Mouse (Mus musculus) E14TG2a.4 (cell line): ENCODE results near the gene Sipa1l1.

Source experiments
- H3K27me3 ChIP-seq: 2 replicates; pipeline ENCODE4 v1.6.1; 2014; ENCODE audit warnings: low read length, control low read depth; ENCODE audit not compliant: insufficient read depth
- H3K36me3 ChIP-seq: 2 replicates; pipeline ENCODE4 v1.6.1; 2014; ENCODE audit warnings: low read length, control low read depth; ENCODE audit not compliant: insufficient read depth
- H3K4me1 ChIP-seq: replicated peaks from 2 replicates; pipeline ENCODE4 v1.6.1; 2014; ENCODE audit warnings: low read depth, low read length, control low read depth
- H3K4me3 ChIP-seq: replicated peaks from 2 replicates; pipeline ENCODE4 v1.5.1; 2014; ENCODE audit warnings: mild to moderate bottlenecking, low read length
- H3K9me3 ChIP-seq: 2 replicates; pipeline ENCODE4 v1.6.1; 2014; ENCODE audit warnings: low read length, control low read depth
- CTCF ChIP-seq: conservative IDR thresholded peaks from 2 replicates; pipeline ENCODE4 v1.5.1; 2014; ENCODE audit warnings: low read length
- NANOG ChIP-seq: IDR thresholded peaks from 2 replicates; pipeline ENCODE4 v1.6.1; 2014; ENCODE audit warnings: borderline replicate concordance, low read length, mixed read lengths
- POU5F1 ChIP-seq: IDR thresholded peaks from 2 replicates; pipeline ENCODE4 v1.6.1; 2014; ENCODE audit warnings: low read length, borderline replicate concordance

Sipa1l1 gene

GRCm38 (mm10) chr12:82293545-82294247 is 124.6 kb downstream of the Sipa1l1 start:
- TF ChIP-seq NANOG (no peak), POU5F1 (no peak), CTCF (no peak)
- Histone ChIP-seq H3K27me3 (no peaks in the 10 kb centered on the region), H3K4me3 (no peak overlapping the region), H3K36me3 (no peaks in the 10 kb centered on the region), H3K9me3 (no peaks in the 10 kb centered on the region), H3K4me1 (0 out of 2 replicates have a peak, but pooled peaks cover 2% of the 10 kb centered on the region)

- no peaks in the 10 kb centered on the region for H3K36me3 ChIP-seq
- TF ChIP-seq NANOG: no peak
- TF ChIP-seq POU5F1: no peak
- TF ChIP-seq CTCF: no peak
- H3K27me3 ChIP-seq: no peaks in the 10 kb centered on the region
- no peaks in the 10 kb centered on the region for H3K4me1 ChIP-seq
- no peaks in the 10 kb centered on the region for H3K9me3 ChIP-seq
- no peak overlapping the region for H3K4me3 ChIP-seq
Measured at GRCm38 (mm10) chr12:82294906-82295887, 126.1 kb downstream of the Sipa1l1 start.

GRCm38 (mm10) chr12:82296276-82296675 is 127.2 kb downstream of the Sipa1l1 start:
- Histone ChIP-seq H3K4me3 (no peak overlapping the region), H3K9me3 (no peaks in the 10 kb centered on the region), H3K36me3 (no peaks in the 10 kb centered on the region), H3K27me3 (no peaks in the 10 kb centered on the region), H3K4me1 (no peaks in the 10 kb centered on the region)
- no peak for TF ChIP-seq POU5F1

- H3K4me3 ChIP-seq: no peak overlapping the region
- no peaks in the 10 kb centered on the region for H3K27me3 ChIP-seq
- H3K4me1 ChIP-seq: no peaks in the 10 kb centered on the region
- TF ChIP-seq POU5F1 (no peak), CTCF (no peak), NANOG (no peak)
- no peaks in the 10 kb centered on the region for H3K36me3 ChIP-seq
- H3K9me3 ChIP-seq: no peaks in the 10 kb centered on the region
Measured at GRCm38 (mm10) chr12:82297196-82297595, 128.1 kb downstream of the Sipa1l1 start.

- H3K9me3 ChIP-seq: no peaks in the 10 kb centered on the region
- TF ChIP-seq NANOG: no peak
- TF ChIP-seq POU5F1: no peak
- TF ChIP-seq CTCF: no peak
- no peaks in the 10 kb centered on the region; the same call in 1 of the 2 replicates for H3K36me3 ChIP-seq
- H3K4me3 ChIP-seq: no peak overlapping the region
- H3K4me1 ChIP-seq: no peaks in the 10 kb centered on the region
- no peaks in the 10 kb centered on the region for H3K27me3 ChIP-seq
Measured at GRCm38 (mm10) chr12:82298662-82299460, 129.7 kb downstream of the Sipa1l1 start.

GRCm38 (mm10) chr12:82304140-82304539 is 135.0 kb downstream of the Sipa1l1 start:
- Histone ChIP-seq H3K36me3 (no peaks in the 10 kb centered on the region; the same call in 1 of the 2 replicates), H3K27me3 (no peaks in the 10 kb centered on the region), H3K4me1 (peaks cover 16% of the 10 kb centered on the region), H3K9me3 (no peaks in the 10 kb centered on the region), H3K4me3 (no peak overlapping the region)
- TF ChIP-seq CTCF (no peak), POU5F1 (no peak)

GRCm38 (mm10) chr12:82306035-82306434 is 136.9 kb downstream of the Sipa1l1 start:
- Histone ChIP-seq H3K4me1 (peaks cover 16% of the 10 kb centered on the region), H3K27me3 (no peaks in the 10 kb centered on the region), H3K36me3 (no peaks in the 10 kb centered on the region; the same call in 1 of the 2 replicates), H3K9me3 (no peaks in the 10 kb centered on the region), H3K4me3 (no peak overlapping the region)
- TF ChIP-seq POU5F1: no peak
- no peak for TF ChIP-seq CTCF
- no peak for TF ChIP-seq NANOG

GRCm38 (mm10) chr12:82311593-82311992 is 142.5 kb downstream of the Sipa1l1 start:
- no peak overlapping the region for H3K4me3 ChIP-seq
- TF ChIP-seq CTCF: no peak
- no peak for TF ChIP-seq NANOG
- TF ChIP-seq POU5F1: no peak
- H3K36me3 ChIP-seq: peaks cover 9% of the 10 kb centered on the region
- peaks cover 2% of the 10 kb centered on the region; the same call in 1 of the 2 replicates for H3K4me1 ChIP-seq
- no peaks in the 10 kb centered on the region for H3K9me3 ChIP-seq
- H3K27me3 ChIP-seq: no peaks in the 10 kb centered on the region
